Mouse (Mus musculus) gastrocnemius, adult 2 months (tissue): ENCODE measurements around the gene Phox2a. TPM values are rescaled to one million over a fixed set of nuclear protein-coding genes. Genes with fewer than 3 reads are reported as not detected.

Experiments used
- DNase-seq: peaks from one replicate; pipeline ENCODE4 v3.0.0; 2022
- H3K27ac ChIP-seq: fragments of 200-600 bp; 2 replicates; pipeline ENCODE4 v1.8.1; 2022; ENCODE audit warnings: mild to moderate bottlenecking
- H3K4me3 ChIP-seq: fragments of 200-600 bp; 2 replicates; pipeline ENCODE4 v1.8.1; 2022; ENCODE audit warnings: mild to moderate bottlenecking, moderate library complexity
- CTCF ChIP-seq: fragments of 200-600 bp; IDR thresholded peaks from 2 replicates; pipeline ENCODE4 v1.8.1; 2022; ENCODE audit warnings: antibody characterized with exemption, mild to moderate bottlenecking, moderate library complexity
- intact Hi-C: fragments of 180-260 bp; cut with DNase I; formaldehyde crosslinking; loops from one replicate; pipeline ENCODE4 v1.15.1; 2025
- total RNA-seq, 2 experiments: library from RNA; stranded (reverse); gene quantifications; 2 replicates each; pipeline ENCODE4 v1.2.3; 2021

Gene Phox2a
- total RNA-seq, 2 experiments from 2014 or later = not detected

GRCm38 (mm10) chr7:101832372-101832771 is 14.3 kb downstream of the Phox2a start:
- DNase-seq = no peak
- H3K27ac ChIP-seq = no peak overlapping the region
- intact Hi-C loops = no loop called here
- no peak for TF ChIP-seq CTCF
- no peak overlapping the region for H3K4me3 ChIP-seq

- intact Hi-C loops = no loop called here
- no peak for DNase-seq
- H3K4me3 ChIP-seq = no peak overlapping the region
- 0 out of 2 replicates have a peak overlapping the region, but pooled peaks have one; percentile 3 for H3K27ac ChIP-seq
- TF ChIP-seq CTCF = no peak
These were observed 15.2 kb downstream of the Phox2a start for GRCm38 (mm10) chr7:101833352-101833751.

- TF ChIP-seq CTCF = no peak
- H3K27ac ChIP-seq = peak overlapping the region; percentile 29; the same call in 1 of the 2 replicates
- intact Hi-C loops = no loop called here
- no peak overlapping the region; the same call in 1 of the 2 replicates for H3K4me3 ChIP-seq
- DNase-seq = no peak
These were observed 15.9 kb downstream of the Phox2a start for GRCm38 (mm10) chr7:101833916-101834584.

GRCm38 (mm10) chr7:101834903-101835302 is 16.8 kb downstream of the Phox2a start:
- intact Hi-C loops = loop anchor here (5.0 kb wide), 2 partner anchors 137 to 173 kb away; partner anchors contain the start of gene Clpb
- DNase-seq = no peak
- no peak overlapping the region; the same call in none of the 2 replicates for H3K4me3 ChIP-seq
- H3K27ac ChIP-seq = peak overlapping the region; percentile 95
- TF ChIP-seq CTCF = no peak

GRCm38 (mm10) chr7:101835457-101836109 is 17.5 kb downstream of the Phox2a start:
- Histone ChIP-seq H3K27ac (peak overlapping the region; percentile 95), H3K4me3 (peak overlapping the region; percentile 95)
- DNase-seq = no peak
- intact Hi-C loops = loop anchor here (2.0 to 5.0 kb wide), 3 partner anchors 137 to 173 kb away; partner anchors contain the start of gene Clpb
- peak; percentile 45 for TF ChIP-seq CTCF

GRCm38 (mm10) chr7:101836271-101837153 is 18.4 kb downstream of the Phox2a start:
- peak; percentile 80 for DNase-seq
- no peak for TF ChIP-seq CTCF
- intact Hi-C loops = loop anchor here (2.0 to 5.0 kb wide), 3 partner anchors 136 to 174 kb away; partner anchors contain the start of gene Clpb
- H3K27ac ChIP-seq = peak overlapping the region; percentile 95
- H3K4me3 ChIP-seq = peak overlapping the region; percentile 95

GRCm38 (mm10) chr7:101837154-101837605 is 19.1 kb downstream of the Phox2a start:
- TF ChIP-seq CTCF = no peak
- intact Hi-C loops = loop anchor here (2.0 to 5.0 kb wide), 3 partner anchors 135 to 175 kb away; partner anchors contain the start of gene Clpb
- peak overlapping the region; percentile 95 for H3K4me3 ChIP-seq
- peak overlapping the region; percentile 95 for H3K27ac ChIP-seq
- no peak for DNase-seq

- peak; percentile 94 for DNase-seq
- peak; percentile 53 for TF ChIP-seq CTCF
- Histone ChIP-seq H3K4me3 (peak within 1 kb of the TSS; percentile 95), H3K27ac (peak within 1 kb of the TSS; percentile 95)
- intact Hi-C loops = loop anchor here (2.0 to 5.0 kb wide), 3 partner anchors 134 to 176 kb away; partner anchors contain the start of gene Clpb
These were observed 19.7 kb downstream of the Phox2a start, which contains the start of gene Inppl1 for GRCm38 (mm10) chr7:101837606-101838471. Gene Inppl1, minus strand, starts transcription at chr7:101838229.

- no peak for DNase-seq
- Histone ChIP-seq H3K4me3 (no peak overlapping the region), H3K27ac (no peak overlapping the region)
- intact Hi-C loops = no loop called here
- TF ChIP-seq CTCF = no peak
These were observed 26.1 kb downstream of the Phox2a start for GRCm38 (mm10) chr7:101844186-101844585.

- DNase-seq = no peak
These were observed 29.8 kb downstream of the Phox2a start for GRCm38 (mm10) chr7:101847934-101848333.

GRCm38 (mm10) chr7:101851689-101852088 is 33.6 kb downstream of the Phox2a start:
- peak overlapping the region; percentile 24; the same call in 1 of the 2 replicates for H3K27ac ChIP-seq
- H3K4me3 ChIP-seq = no peak overlapping the region
- no peak for DNase-seq
- intact Hi-C loops = no loop called here
- TF ChIP-seq CTCF = no peak

More at GRCm38 (mm10) chr7:101847934-101848333, 29.8 kb downstream of the Phox2a start:
- Histone ChIP-seq H3K27ac (no peak overlapping the region), H3K4me3 (no peak overlapping the region)
- intact Hi-C loops = no loop called here
- TF ChIP-seq CTCF = no peak
